Mouse (Mus musculus): ENCODE measurements at regions not wholly inside any gene's neighbourhood (a gene's known extent, or its start where the extent isn't known, plus 50 kb on each side); places are given as distances from the start of the nearest gene placed in this dataset.

- DNase-seq (ENCODE audit: inconsistent ontology term): no peak
These were observed 371.0 kb downstream of the Fam198b start for GRCm38 (mm10) chr3:80255304-80255703.

DNA sequence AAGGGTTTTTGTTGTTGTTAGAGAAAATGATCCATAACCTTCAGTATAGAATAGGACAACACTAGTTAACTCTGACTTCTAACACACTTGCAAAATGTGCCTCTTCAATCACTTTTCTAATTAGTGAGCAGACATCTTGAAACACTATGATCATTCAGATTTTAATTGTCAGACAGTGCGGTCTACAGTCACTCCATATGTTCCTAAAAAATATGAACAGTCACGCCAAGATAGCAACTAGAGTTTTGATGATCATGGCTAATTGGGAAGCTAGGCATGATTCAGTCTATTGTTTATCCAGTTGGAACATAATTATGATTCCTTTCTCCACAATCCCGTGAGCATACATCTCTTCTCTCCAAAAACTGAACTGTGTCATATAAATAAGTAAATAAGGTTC, 372.1 kb downstream of the Fam198b start:
- DNase-seq (ENCODE audit: inconsistent ontology term): no peak

GRCm38 (mm10) chr3:80263095-80263494, 378.8 kb downstream of the Fam198b start:
- no peak for DNase-seq (ENCODE audit: inconsistent ontology term)

- DNase-seq (ENCODE audit: inconsistent ontology term): no peak
These were observed 400.3 kb downstream of the Fam198b start for GRCm38 (mm10) chr3:80284656-80285055.

DNA sequence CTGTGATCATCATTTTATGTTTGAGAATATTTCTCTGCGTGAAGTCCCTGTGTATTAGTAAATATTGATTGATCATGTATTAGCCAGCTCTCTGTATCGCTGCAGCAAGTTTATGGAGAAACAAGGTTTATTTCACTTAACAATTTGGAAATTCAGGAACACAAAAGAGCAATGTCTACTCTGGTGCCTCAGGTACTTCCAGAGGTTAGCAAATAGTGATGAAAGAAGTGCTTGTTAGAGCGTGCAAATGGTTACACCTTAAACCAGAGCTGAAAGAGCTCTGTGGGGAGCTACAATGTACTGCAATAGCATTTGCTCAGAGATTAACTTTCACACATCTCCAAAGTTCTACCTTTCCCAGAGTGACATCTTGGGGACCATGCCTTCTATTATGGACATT, 400.9 kb downstream of the Fam198b start:
- no peak for DNase-seq (ENCODE audit: inconsistent ontology term)

GRCm38 (mm10) chr3:80293485-80293884, 409.2 kb downstream of the Fam198b start:
- DNase-seq (ENCODE audit: inconsistent ontology term): no peak

- DNase-seq (ENCODE audit: inconsistent ontology term): no peak
These were observed 423.3 kb downstream of the Fam198b start for GRCm38 (mm10) chr3:80307632-80308031.

GRCm38 (mm10) chr3:80309931-80310330, 425.6 kb downstream of the Fam198b start:
- DNase-seq (ENCODE audit: inconsistent ontology term): no peak

- DNase-seq (ENCODE audit: inconsistent ontology term): peak; percentile 83
These were observed 427.4 kb downstream of the Fam198b start for GRCm38 (mm10) chr3:80311689-80312088.

DNA sequence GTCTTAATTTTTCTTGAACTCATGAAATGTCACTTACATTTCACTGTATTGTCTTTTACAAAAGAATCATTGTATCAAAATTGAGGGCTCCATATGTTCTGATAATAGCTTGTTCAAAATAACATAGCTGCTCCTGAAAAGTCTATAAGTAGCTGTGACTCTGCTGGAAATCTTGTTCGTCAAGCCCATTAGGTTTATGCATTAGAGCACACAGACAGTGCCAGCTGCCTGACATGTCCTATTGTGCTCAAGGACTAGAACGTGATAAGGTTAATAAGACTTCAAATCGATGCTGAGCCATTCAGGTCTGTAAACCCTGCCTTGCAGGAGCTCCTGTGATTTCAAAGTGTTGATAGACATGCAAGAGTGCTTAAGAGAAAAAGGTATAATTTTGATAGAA, 438.0 kb downstream of the Fam198b start:
- no peak for DNase-seq (ENCODE audit: inconsistent ontology term)

DNA sequence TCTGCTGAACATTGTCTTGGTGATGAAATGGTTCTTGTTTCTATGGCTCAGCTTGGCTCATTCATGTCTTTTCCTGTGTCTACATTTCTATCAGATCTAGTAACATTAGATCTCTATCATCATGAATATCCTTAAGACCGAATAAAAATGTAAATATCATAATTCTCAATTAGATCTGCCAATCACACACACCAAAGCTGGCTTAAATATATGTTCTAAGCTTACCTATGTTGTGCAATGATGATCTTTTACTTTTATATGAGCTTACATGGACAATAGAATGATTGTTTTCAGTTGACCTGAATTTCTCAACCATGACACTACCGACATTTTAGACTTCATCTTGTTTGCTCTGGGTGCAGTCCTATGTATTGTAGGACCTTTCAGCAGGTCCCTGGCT, 440.4 kb downstream of the Fam198b start:
- DNase-seq (ENCODE audit: inconsistent ontology term): no peak

DNA sequence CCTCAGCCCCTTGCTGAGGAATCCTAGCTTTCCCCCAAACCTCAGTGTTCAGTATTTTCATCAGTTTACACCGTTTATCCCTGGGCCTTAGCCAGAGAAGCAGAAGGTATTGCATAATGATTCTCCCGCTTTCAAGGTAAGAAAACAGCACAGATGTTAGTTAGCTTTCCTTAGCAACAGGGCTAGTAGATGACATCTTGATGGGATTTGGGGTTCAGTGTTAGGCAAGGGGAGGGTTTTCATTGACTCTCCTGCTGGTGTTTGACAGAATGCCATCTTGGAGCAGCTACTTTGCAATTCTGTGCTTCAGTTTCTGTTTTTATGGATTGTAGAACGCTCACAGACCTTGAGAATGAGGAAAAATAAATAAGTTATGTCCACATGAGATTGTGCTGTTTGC, 447.4 kb downstream of the Fam198b start:
- DNase-seq (ENCODE audit: inconsistent ontology term): no peak

DNA sequence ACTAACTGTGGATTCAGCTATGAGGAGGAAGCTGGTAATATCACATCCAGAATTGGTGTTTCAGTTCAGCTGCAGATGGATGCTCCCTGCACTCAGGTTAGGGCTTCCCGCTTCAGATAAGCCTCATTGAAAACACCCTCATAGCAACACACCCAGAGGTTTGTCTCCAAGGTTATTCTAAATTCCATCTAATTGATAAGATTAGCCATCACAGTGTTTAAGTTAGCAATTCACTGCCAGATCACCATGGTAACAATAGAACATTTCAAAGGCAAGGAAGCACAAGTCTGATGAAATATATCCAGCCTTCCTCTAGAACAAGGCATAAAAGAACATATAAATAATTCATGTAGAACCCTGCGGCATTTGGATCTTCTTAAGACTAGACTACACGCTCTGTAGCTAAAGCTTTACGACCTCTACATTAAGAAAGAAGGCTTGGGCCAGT, 450.1 kb downstream of the Fam198b start:
- no peak for DNase-seq (ENCODE audit: inconsistent ontology term)

- DNase-seq (ENCODE audit: inconsistent ontology term): no peak
These were observed 451.9 kb downstream of the Fam198b start for GRCm38 (mm10) chr3:80336123-80336674.

GRCm38 (mm10) chr3:80367972-80368371, 434.7 kb downstream of the Gria2 start:
- DNase-seq (ENCODE audit: inconsistent ontology term): no peak

- no peak for DNase-seq (ENCODE audit: inconsistent ontology term)
These were observed 433.3 kb downstream of the Gria2 start for GRCm38 (mm10) chr3:80369214-80369941.

- DNase-seq (ENCODE audit: inconsistent ontology term): no peak
These were observed 430.2 kb downstream of the Gria2 start for GRCm38 (mm10) chr3:80372436-80372835.

- peak; percentile 79 for DNase-seq (ENCODE audit: inconsistent ontology term)
These were observed 416.6 kb downstream of the Gria2 start for GRCm38 (mm10) chr3:80385986-80386385.

- DNase-seq (ENCODE audit: inconsistent ontology term): peak; percentile 52
These were observed 406.4 kb downstream of the Gria2 start for GRCm38 (mm10) chr3:80396240-80396639.

GRCm38 (mm10) chr3:80420453-80420852, 382.2 kb downstream of the Gria2 start:
- DNase-seq (ENCODE audit: inconsistent ontology term): no peak

DNA sequence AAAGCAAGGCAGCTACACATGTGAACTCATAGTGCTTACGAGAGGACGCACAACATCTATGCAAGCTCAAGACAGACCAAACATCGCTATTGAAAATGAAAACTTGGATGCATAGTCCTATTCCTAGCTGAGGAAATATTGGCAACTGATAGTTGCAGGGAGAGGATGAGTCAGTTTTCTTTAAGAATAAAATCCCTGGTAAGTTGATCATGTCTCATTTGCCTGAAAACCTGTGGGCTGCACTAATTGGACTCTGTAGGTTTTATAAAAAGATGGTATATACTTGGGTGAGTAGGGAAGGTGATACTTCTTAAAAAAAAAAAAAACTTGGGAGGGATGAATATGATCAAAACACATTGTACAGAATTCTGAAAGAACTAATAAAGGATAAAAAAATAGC, 381.2 kb downstream of the Gria2 start:
- DNase-seq (ENCODE audit: inconsistent ontology term): no peak

- no peak for DNase-seq (ENCODE audit: inconsistent ontology term)
These were observed 380.5 kb downstream of the Gria2 start for GRCm38 (mm10) chr3:80422106-80422505.

DNA sequence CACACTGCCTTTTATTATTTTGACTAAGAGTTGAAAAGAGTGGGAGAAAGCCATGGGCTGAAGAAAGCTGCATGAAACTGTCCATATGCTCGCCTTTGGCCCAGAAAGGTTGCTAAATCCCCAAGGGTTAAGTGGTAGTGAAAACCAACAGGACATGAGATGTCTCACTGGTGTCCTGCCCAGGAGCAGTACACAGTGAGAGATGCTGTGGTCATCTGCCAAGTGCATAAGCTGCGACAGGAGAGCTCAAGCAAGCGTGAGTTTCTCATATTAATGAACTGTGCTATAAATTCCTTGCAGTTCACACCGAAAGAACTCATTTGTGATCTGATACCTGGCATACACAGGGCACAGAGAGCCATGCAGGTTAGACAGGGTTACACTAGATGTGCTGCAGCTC, 380.0 kb downstream of the Gria2 start:
- no peak for DNase-seq (ENCODE audit: inconsistent ontology term)
